Comparison of ENCODE assay signal across 7 mouse cellular contexts in the genomic region with DNA sequence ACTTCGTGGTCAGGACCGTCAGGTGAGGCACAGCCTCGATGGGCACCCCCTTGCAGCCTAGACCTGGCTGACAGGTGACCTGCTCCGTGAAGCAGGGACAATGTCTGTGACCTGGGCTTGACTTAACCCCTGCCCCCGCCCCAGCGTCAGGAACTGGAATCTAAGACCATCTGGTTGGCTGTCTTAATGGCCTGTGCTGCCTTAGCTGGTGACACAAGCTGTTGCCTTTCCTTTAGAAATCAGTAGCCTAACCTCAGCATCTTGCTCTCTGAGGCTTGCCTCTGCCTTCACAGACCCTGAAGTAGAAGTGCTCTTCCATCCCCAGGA. TPM values are rescaled to one million over a fixed set of nuclear protein-coding genes. Genes with fewer than 3 reads are reported as not detected.
A peak's percentile ranks its signal among the peaks of the same experiment; 100 is the strongest.
DNase-seq lines count a peak whose midpoint lies in the region; ATAC-seq lines count a peak whose summit lies in the region.

No protein-coding gene starts in this region.

- 1% methylated on average over 6 of the region's 6 CpGs for WGBS in embryonic facial prominence, embryonic 13.5 days
- 0% methylated on average over 6 of the region's 6 CpGs for WGBS in limb, embryonic 11.5 days

- intact Hi-C loops in left cerebral cortex, postnatal 25 days (cut with DNase I) = loop anchor here (2.0 to 5.0 kb wide), 2 partner anchors 97 to 353 kb away; a partner anchor contains a TSS
- intact Hi-C loops in left cerebral cortex, postnatal 4 days (cut with DNase I) = loop anchor here (10.0 kb wide), 1 partner anchor 1169 kb away; no protein-coding TSS in a partner anchor

- H3K27me3 ChIP-seq in embryonic facial prominence, embryonic 13.5 days = no peaks in the 10 kb centered on the region
- H3K27me3 ChIP-seq in limb, embryonic 11.5 days (ENCODE audit: control insufficient read depth, insufficient read depth, low read length) = no peaks in the 10 kb centered on the region

- peak overlapping the region; percentile 95 for H3K4me2 ChIP-seq in embryonic facial prominence, embryonic 13.5 days
- H3K4me2 ChIP-seq in limb, embryonic 11.5 days (ENCODE audit: low read depth, severe bottlenecking) = peak overlapping the region; percentile 93

- peak overlapping the region; percentile 64 for H3K4me3 ChIP-seq in embryonic facial prominence, embryonic 13.5 days
- peak overlapping the region; percentile 76 for H3K4me3 ChIP-seq in limb, embryonic 11.5 days (ENCODE audit: low read depth, low read length)

- peaks cover 11% of the 10 kb centered on the region for H3K4me1 ChIP-seq in embryonic facial prominence, embryonic 13.5 days
- peaks cover 5% of the 10 kb centered on the region; the same call in 1 of the 2 replicates for H3K4me1 ChIP-seq in limb, embryonic 11.5 days (ENCODE audit: control insufficient read depth, insufficient read depth, low read length)

- peak; percentile 20 to 28 for DNase-seq in left cerebral cortex, postnatal 25 days (ENCODE audit: low spot score in 2 of 2)
- DNase-seq in left cerebral cortex, postnatal 4 days = no peak
- DNase-seq in ZHBTc4 (ENCODE audit: low read depth, low spot score) = peak; percentile 53
- no peak for DNase-seq in limb, embryonic 11.5 days (ENCODE audit: low spot score)
- DNase-seq in gastrocnemius, postnatal 10 days = no peak

- H3K9me3 ChIP-seq in embryonic facial prominence, embryonic 13.5 days = no peaks in the 10 kb centered on the region
- H3K9me3 ChIP-seq in limb, embryonic 11.5 days (ENCODE audit: control insufficient read depth, low read length) = no peaks in the 10 kb centered on the region

- no peak; the same call in 1 of the 2 replicates for ATAC-seq in embryonic facial prominence, embryonic 13.5 days (ENCODE audit: insufficient number of reproducible peaks, insufficient read depth, low FRiP score, low TSS enrichment, low read depth)
- ATAC-seq in limb, embryonic 11.5 days (ENCODE audit: insufficient number of reproducible peaks, low FRiP score, low TSS enrichment, low read depth) = no peak
- peak; percentile 28; the same call in 1 of the 2 replicates for ATAC-seq in neutrophil, adult 5-6 weeks (ENCODE audit: extremely low read depth, insufficient number of reproducible peaks, low FRiP score, poor library complexity, severe bottlenecking)

- no peaks in the 10 kb centered on the region for H3K36me3 ChIP-seq in embryonic facial prominence, embryonic 13.5 days
- no peaks in the 10 kb centered on the region for H3K36me3 ChIP-seq in limb, embryonic 11.5 days (ENCODE audit: control insufficient read depth, insufficient read depth, low read length)

- peak overlapping the region; percentile 71; the same call in 1 of the 2 replicates for H3K27ac ChIP-seq in embryonic facial prominence, embryonic 13.5 days
- no peak overlapping the region for H3K27ac ChIP-seq in limb, embryonic 11.5 days (replicated peaks; ENCODE audit: low read depth, low read length)

- peak overlapping the region; percentile 79 for H3K9ac ChIP-seq in embryonic facial prominence, embryonic 13.5 days
- peak overlapping the region; percentile 70 for H3K9ac ChIP-seq in limb, embryonic 11.5 days (ENCODE audit: low read length)

RNA-seq across cellular contexts. Expression of a gene that starts 0.8 kb away (rescaled TPM):
- total RNA-seq in left cerebral cortex, postnatal 25 days (2021) = 10 to 100 TPM; 37.9 to 40.4 TPM
- total RNA-seq in left cerebral cortex, postnatal 4 days (2021) = 10 to 100 TPM; 17.2 to 17.9 TPM
- 26.9 and 27.2 TPM in 2 replicates for polyA plus RNA-seq in embryonic facial prominence, embryonic 13.5 days (2015; fragmentation: Nextera tagmentation; extraction: Ambion mirVana)
- polyA plus RNA-seq in limb, embryonic 11.5 days (2014; fragmentation: Nextera tagmentation; extraction: Ambion mirVana) = 15.0 and 15.8 TPM in 2 replicates
- 22.3 and 22.5 TPM in 2 replicates for total RNA-seq in neutrophil, adult 5-6 weeks (2017)
- total RNA-seq in gastrocnemius, postnatal 10 days (2021) = 10 to 100 TPM; 19.5 to 23.0 TPM

Comparison
In these comparisons a context has a peak if more than half of its experiments do, and no peak if none do; other contexts are left out.
1. DNase-seq: peak in left cerebral cortex, postnatal 25 days (2 of 2) and ZHBTc4 (single experiment); none in left cerebral cortex, postnatal 4 days (single experiment), limb, embryonic 11.5 days (single experiment) and gastrocnemius, postnatal 10 days (single experiment).